Comparison of ENCODE assay signal across 8 mouse cellular contexts in genomic region chr2:152293727-152294475, GRCm38 (mm10). TPM values are rescaled to one million over a fixed set of nuclear protein-coding genes. Genes with fewer than 3 reads are reported as not detected.
DNase-seq lines count a peak whose midpoint lies in the region; ATAC-seq and TF ChIP-seq lines count a peak whose summit lies in the region.

Tbc1d20 (plus strand) TSS chr2:152293828.

- peak within 1 kb of the TSS; percentile 83 for H3K9ac ChIP-seq in forebrain, postnatal 0 days
- peak within 1 kb of the TSS; percentile 95 for H3K9ac ChIP-seq in lung, embryonic 15.5 days

- peak; percentile 66 for ATAC-seq in G1E (ENCODE audit: extremely low read depth, insufficient number of reproducible peaks, low FRiP score, poor library complexity, severe bottlenecking)
- peak; percentile 98 for ATAC-seq in forebrain, postnatal 0 days
- ATAC-seq in lung, embryonic 15.5 days (ENCODE audit: borderline replicate concordance, extremely low read depth, low FRiP score, low TSS enrichment): peak; percentile 97

- TF ChIP-seq CTCF in G1E (IDR thresholded peaks at IDR 0.05; ENCODE audit: low read depth, low read length): no peak
- no peak for TF ChIP-seq CTCF in forebrain, postnatal 0 days (IDR thresholded peaks at IDR 0.05; ENCODE audit: low read depth)

- peaks cover 38% of the 10 kb centered on the region for H3K36me3 ChIP-seq in G1E (replicated peaks)
- H3K36me3 ChIP-seq in forebrain, postnatal 0 days (ENCODE audit: insufficient read depth): no peaks in the 10 kb centered on the region
- no peaks in the 10 kb centered on the region for H3K36me3 ChIP-seq in lung, embryonic 15.5 days

- H3K4me2 ChIP-seq in forebrain, postnatal 0 days (ENCODE audit: low read depth): peak within 1 kb of the TSS; percentile 81
- H3K4me2 ChIP-seq in lung, embryonic 15.5 days: peak within 1 kb of the TSS; percentile 78

- peak; percentile 97 for DNase-seq in G1E (ENCODE audit: low spot score)
- peak; percentile 90 to 95 for DNase-seq in cerebellum, adult 18-20 months
- peak; percentile 94 for DNase-seq in forebrain, postnatal 0 days
- DNase-seq in heart, postnatal 4 days: peak; percentile 92
- peak; percentile 78 to 86 for DNase-seq in layer of hippocampus, adult 8-10 months (ENCODE audit: low spot score in 2 of 2)
- peak; percentile 87 for DNase-seq in ovary, adult 18-20 months (ENCODE audit: low spot score)
- DNase-seq in thymus, postnatal 0 days (ENCODE audit: low spot score): peak; percentile 95

- 2% methylated on average over 67 of the region's 70 CpGs for WGBS in forebrain, postnatal 0 days
- WGBS in lung, embryonic 15.5 days: under 1% methylated on average over 44 of the region's 70 CpGs

- peaks cover 33% of the 10 kb centered on the region for H3K4me1 ChIP-seq in G1E (ENCODE audit: insufficient read depth, low read depth, low read length)
- peaks cover 6% of the 10 kb centered on the region; the same call in 1 of the 2 replicates for H3K4me1 ChIP-seq in forebrain, postnatal 0 days (ENCODE audit: insufficient read depth)
- peaks cover 22% of the 10 kb centered on the region for H3K4me1 ChIP-seq in lung, embryonic 15.5 days

- H3K27ac ChIP-seq in forebrain, postnatal 0 days (ENCODE audit: low read depth, low read length): peak within 1 kb of the TSS; percentile 82
- peak within 1 kb of the TSS; percentile 86 for H3K27ac ChIP-seq in lung, embryonic 15.5 days

- H3K9me3 ChIP-seq in G1E (replicated peaks): no peaks in the 10 kb centered on the region
- no peaks in the 10 kb centered on the region for H3K9me3 ChIP-seq in forebrain, postnatal 0 days (ENCODE audit: low read length)
- H3K9me3 ChIP-seq in lung, embryonic 15.5 days: no peaks in the 10 kb centered on the region

- peak within 1 kb of the TSS; percentile 82 for H3K4me3 ChIP-seq in G1E (ENCODE audit: low read depth, low read length)
- H3K4me3 ChIP-seq in forebrain, postnatal 0 days (ENCODE audit: low read depth, low read length): peak within 1 kb of the TSS; percentile 96
- peak within 1 kb of the TSS; percentile 84 for H3K4me3 ChIP-seq in lung, embryonic 15.5 days

- no peaks in the 10 kb centered on the region for H3K27me3 ChIP-seq in G1E (ENCODE audit: insufficient read depth, low read length)
- H3K27me3 ChIP-seq in forebrain, postnatal 0 days (ENCODE audit: insufficient read depth, low read length): no peaks in the 10 kb centered on the region
- H3K27me3 ChIP-seq in lung, embryonic 15.5 days: no peaks in the 10 kb centered on the region

RNA-seq across cellular contexts. Expression of gene Tbc1d20, which starts in this region (rescaled TPM):
- 45.8 and 48.2 TPM in 2 replicates for total RNA-seq in G1E (2014; fragmentation: Nextera tagmentation)
- 35.8 and 91.8 TPM in 2 replicates for total RNA-seq in G1E (2017)
- polyA plus RNA-seq in G1E (2012): 13.8 and 15.7 TPM in 2 replicates
- 40.2 and 51.8 TPM in 2 replicates for total RNA-seq in forebrain, postnatal 0 days (2014; rRNA removed)
- polyA plus RNA-seq in forebrain, postnatal 0 days (2015; fragmentation: Nextera tagmentation; extraction: Ambion mirVana): 24.4 and 27.2 TPM in 2 replicates
- total RNA-seq in heart, postnatal 4 days (2021): 10 to 100 TPM; 54.4 to 65.8 TPM
- total RNA-seq in layer of hippocampus, adult 8-10 months (2022): 10 to 100 TPM; 48.3 to 55.9 (median 50.5) TPM
- 37.3 and 40.3 TPM in 2 replicates for polyA plus RNA-seq in lung, embryonic 15.5 days (2015; fragmentation: Nextera tagmentation; extraction: Ambion mirVana)
- polyA plus RNA-seq in thymus, postnatal 0 days (2015; fragmentation: Nextera tagmentation; extraction: Ambion mirVana): 28.5 and 31.1 TPM in 2 replicates

Comparison
In these comparisons a context has a peak if more than half of its experiments do, and no peak if none do; other contexts are left out.
1. Peak in every context shown above with its lines: DNase-seq, ATAC-seq, H3K4me3 ChIP-seq and H3K27ac ChIP-seq.